Mouse (Mus musculus): ENCODE data around the gene Myrf.
A peak's percentile ranks its signal among the peaks of the same experiment; 100 is the strongest.

The Myrf gene

GRCm38 (mm10) chr19:10204616-10205001 lies 35.9 kb downstream of the Myrf start:
- peak; percentile 52 to 56 for DNase-seq

GRCm38 (mm10) chr19:10203848-10204615 lies 36.5 kb downstream of the Myrf start, which contains the start of the genes Tmem258 and Fen1:
TSS of gene Tmem258 (plus strand) at chr19:10204014.
TSS of gene Fen1 (minus strand) at chr19:10204169.
- DNase-seq, result peak; percentile 92 to 94

GRCm38 (mm10) chr19:10203146-10203847 lies 37.3 kb downstream of the Myrf start:
- DNase-seq, result no peak

GRCm38 (mm10) chr19:10198723-10199122 lies 41.8 kb downstream of the Myrf start:
- DNase-seq, result peak; percentile 83 to 94

GRCm38 (mm10) chr19:10198286-10198685 lies 42.3 kb downstream of the Myrf start:
- DNase-seq, result no peak

GRCm38 (mm10) chr19:10197130-10197529 lies 43.4 kb downstream of the Myrf start:
- DNase-seq, result no peak

- DNase-seq, result peak; percentile 78 to 83
Observed at GRCm38 (mm10) chr19:10195252-10195651, 45.3 kb downstream of the Myrf start.

- DNase-seq, result no peak
Observed at GRCm38 (mm10) chr19:10194337-10194736, 46.2 kb downstream of the Myrf start.

GRCm38 (mm10) chr19:10191326-10191725 lies 49.2 kb downstream of the Myrf start:
- DNase-seq, result peak in 1 of 2 experiments; percentile 55

GRCm38 (mm10) chr19:10190796-10191195 lies 49.8 kb downstream of the Myrf start:
- DNase-seq, result peak; percentile 78 to 85

GRCm38 (mm10) chr19:10189940-10190339 lies 50.6 kb downstream of the Myrf start:
- no peak for DNase-seq

GRCm38 (mm10) chr19:10189022-10189421 lies 51.5 kb downstream of the Myrf start:
- peak; percentile 37 to 49 for DNase-seq

- peak; percentile 92 to 93 for DNase-seq
Observed at GRCm38 (mm10) chr19:10188281-10188811, 52.2 kb downstream of the Myrf start.

- DNase-seq, result no peak
Observed at GRCm38 (mm10) chr19:10186569-10186968, 54.0 kb downstream of the Myrf start.

- DNase-seq, result no peak
Observed at GRCm38 (mm10) chr19:10185876-10186275, 54.7 kb downstream of the Myrf start.

- DNase-seq, result peak; percentile 40 to 51
Observed at GRCm38 (mm10) chr19:10184096-10184495, 56.5 kb downstream of the Myrf start.

GRCm38 (mm10) chr19:10183299-10183983 lies 57.1 kb downstream of the Myrf start:
- peak; percentile 76 to 80 for DNase-seq

- peak; percentile 95 to 96 for DNase-seq
Observed at GRCm38 (mm10) chr19:10182670-10183298, 57.8 kb downstream of the Myrf start, which contains the start of gene Fads1. TSS of gene Fads1 (plus strand) at chr19:10182888.

GRCm38 (mm10) chr19:10182142-10182541 lies 58.4 kb downstream of the Myrf start:
- DNase-seq, result no peak

GRCm38 (mm10) chr19:10181225-10181624 lies 59.3 kb downstream of the Myrf start:
- no peak for DNase-seq

- peak in 1 of 2 experiments; percentile 36 for DNase-seq
Observed at GRCm38 (mm10) chr19:10176941-10177372, 63.6 kb downstream of the Myrf start.

GRCm38 (mm10) chr19:10176477-10176876 lies 64.1 kb downstream of the Myrf start:
- DNase-seq, result no peak

Measured in kidney, postnatal 36 days (tissue).